Mouse (Mus musculus) embryo, embryonic 11 days (tissue): ENCODE data around the gene E2f6.
A peak's percentile ranks its signal among the peaks of the same experiment; 100 is the strongest.

Experiments
- DNase-seq: peaks from one replicate; pipeline ENCODE4 v3.0.0-alpha.2; 2015

Gene E2f6

DNA sequence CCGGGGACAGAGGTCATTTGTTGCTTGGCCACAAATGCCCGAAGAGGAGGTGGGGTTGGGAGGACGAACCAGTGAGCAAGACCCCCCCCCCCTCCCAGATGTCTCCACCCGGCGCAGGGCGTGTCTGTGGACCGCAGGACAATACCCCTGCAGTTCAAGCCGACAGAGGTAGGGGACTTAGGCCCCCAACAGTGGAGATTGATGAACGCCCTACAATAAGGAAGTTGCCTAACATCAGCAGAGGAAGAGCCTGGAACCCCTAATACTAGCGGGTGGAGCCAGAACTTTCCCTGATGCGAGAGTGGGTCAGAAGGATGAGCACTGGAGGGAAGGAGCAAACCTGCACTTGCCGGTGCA is 9.8 kb upstream of the E2f6 start:
- DNase-seq, result peak; percentile 75

DNA sequence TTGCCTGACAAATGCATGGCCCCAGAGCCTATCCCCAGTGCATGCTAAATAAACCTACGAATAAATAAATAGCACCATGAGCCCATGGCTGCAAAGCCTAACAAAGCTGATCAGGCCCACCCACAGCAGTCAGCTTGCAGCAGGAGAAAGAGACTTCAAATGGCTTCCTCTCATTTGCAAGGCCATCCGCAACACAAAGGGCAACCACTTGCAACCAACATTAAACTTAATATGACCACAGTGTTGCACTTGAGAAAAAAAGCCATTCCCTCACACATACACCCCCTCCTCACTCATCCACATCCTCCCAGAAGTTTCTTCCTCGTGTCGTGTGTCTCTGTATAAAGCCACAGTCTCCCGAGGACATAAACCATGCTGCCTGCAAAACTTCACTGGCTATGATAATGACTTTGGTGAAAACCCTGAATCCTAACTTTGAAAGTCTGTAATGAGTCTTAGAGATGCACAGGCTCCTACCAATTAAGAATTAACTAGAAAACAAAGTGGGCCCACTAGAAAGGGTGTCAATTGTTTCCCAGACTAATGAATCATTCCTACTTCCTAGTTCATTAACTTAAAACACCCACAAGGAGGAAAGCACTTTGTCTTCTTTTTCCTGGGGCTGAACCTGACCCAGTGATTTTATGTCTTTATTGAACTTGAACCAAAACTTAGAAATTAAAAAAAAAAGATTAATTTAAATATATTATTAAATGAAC is 7.4 kb upstream of the E2f6 start:
- DNase-seq, result peak; percentile 50

DNA sequence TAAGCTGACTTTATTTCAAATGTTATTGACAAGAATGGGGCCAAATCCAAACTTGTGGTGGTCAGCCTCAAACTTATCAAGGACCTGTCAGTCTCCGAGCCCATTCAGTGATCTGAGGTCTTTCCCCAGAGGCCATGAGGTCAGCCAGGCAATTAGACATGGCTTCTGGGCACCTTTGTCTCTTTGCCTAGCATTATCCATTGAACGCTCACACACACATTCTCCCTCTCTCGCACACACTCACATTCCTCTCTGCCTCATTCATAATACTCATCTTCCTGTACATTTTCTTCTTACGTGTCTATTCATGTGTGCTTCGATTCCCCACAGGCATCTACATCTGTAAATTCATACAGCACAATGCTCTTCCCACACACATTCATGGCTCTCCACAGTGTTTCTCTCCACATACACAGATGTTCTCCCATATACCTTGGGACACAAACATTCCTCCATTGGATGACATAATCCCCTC is 6.8 kb upstream of the E2f6 start:
- DNase-seq, result peak; percentile 74

DNA sequence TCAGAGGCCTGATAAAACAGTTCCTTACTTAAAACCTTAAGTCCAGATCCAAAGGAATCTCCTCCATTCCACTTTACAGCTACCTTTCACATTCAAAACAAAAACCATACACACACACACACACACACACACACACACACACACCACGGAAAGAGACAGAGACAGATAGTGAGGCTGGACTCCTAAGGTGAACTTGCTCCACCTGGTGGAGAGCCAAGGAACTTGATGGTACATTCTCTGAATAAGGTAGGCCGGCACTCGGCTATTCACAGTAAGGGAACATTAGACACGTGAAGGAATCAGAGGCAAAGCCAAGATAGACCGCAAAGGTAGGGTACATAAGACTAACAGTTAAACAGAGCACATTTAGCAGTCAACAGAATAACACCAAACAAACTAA is 5.3 kb upstream of the E2f6 start:
- peak; percentile 92 for DNase-seq

DNA sequence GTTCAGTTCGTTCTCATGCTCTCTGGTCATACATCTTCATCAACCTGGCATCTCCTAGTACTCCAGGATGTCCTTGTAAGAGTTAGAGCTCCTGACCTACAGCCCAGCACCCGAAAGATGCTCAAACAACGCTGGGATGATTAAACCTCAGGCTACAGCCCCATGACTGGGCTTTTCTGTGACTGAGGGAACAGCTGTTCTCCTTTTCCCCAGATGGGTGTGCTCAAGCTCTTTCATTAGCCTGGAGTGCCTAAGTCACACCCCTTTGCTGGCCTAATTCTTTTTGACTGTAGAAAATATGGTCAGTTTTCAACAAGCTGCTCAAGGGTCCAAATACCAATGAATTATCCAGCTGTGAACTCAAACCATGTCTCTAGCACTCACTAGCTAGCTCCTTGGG is 2.7 kb upstream of the E2f6 start:
- peak; percentile 75 for DNase-seq

DNA sequence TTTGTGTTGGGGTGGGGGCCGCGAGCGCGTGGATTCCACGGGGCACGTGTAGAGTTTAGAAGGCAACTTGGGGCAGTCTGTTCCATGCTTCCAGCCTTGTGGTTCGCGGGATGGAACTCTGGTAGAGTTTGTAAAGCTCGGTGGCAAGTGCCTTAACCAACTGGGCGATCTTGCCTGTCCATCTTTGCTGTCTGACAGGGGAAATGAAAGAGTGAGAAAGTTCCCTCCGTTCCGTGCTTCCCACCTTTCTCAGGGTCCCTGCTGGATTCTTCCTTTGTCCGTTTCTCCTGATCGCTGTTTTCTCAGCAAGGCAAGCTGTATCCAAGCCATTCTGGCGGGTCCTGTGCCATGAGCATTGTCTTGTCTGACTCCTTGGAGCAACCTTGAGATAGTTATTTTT is 714 bp downstream of the E2f6 start:
- DNase-seq, result peak; percentile 34

DNA sequence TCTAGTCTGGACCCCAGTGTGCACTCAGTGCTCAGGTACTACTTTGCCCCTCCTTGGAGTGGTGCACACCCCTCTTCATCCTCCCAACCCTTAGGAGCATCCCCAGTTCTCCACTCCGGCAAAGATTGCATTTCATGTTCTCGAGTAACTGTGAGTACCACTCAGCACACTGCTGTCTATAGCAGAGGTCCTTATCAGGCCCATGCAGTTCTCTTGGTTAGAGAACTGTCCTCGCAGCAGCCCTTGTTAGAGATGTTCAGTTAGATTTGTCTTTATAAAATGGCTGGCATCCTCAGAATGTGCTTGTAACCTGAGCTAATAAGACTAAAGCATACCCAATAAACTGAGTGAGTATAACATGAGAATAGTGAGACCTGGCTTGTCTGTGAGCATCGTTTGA is 6.4 kb downstream of the E2f6 start:
- no peak for DNase-seq

DNA sequence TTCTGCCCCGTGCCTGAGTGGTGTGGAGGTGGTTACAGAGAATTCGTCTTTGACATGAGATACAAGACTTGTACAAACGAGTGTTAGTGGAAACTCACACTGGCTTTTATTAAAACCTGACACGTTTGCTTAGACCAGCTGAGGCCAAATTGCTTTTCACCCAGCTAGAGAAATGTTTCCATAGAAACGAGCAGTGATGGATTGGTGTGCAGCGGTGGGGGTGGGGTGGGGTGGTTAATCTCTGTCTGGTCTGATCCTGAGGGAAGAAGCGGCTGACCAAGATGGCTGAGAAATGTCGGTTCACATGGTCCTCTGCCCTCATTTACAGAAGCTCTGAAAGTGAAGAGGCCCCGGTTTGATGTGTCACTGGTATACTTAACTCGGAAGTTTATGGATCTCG is 7.8 kb downstream of the E2f6 start:
- DNase-seq, result peak; percentile 63

DNA sequence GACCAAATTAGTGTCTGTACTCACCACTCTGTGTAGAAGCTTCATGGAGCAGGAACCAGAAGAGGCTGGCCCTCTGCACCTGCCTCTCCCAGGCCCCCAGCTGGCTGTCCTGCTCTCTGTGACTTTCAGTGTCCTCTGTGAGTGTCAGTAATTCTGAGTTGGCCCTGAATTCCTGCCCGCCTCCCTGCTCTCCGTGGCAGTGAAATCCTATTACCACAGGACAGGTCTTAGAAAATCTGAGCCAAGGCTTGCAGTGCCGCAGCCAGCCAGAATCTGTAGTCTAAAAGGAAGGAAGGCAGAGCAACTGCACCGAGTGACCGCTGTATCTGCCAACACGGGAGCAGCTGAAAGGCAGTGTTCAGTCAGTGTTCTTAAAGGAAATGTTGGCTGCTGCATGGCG is 10.0 kb downstream of the E2f6 start:
- no peak for DNase-seq

DNA sequence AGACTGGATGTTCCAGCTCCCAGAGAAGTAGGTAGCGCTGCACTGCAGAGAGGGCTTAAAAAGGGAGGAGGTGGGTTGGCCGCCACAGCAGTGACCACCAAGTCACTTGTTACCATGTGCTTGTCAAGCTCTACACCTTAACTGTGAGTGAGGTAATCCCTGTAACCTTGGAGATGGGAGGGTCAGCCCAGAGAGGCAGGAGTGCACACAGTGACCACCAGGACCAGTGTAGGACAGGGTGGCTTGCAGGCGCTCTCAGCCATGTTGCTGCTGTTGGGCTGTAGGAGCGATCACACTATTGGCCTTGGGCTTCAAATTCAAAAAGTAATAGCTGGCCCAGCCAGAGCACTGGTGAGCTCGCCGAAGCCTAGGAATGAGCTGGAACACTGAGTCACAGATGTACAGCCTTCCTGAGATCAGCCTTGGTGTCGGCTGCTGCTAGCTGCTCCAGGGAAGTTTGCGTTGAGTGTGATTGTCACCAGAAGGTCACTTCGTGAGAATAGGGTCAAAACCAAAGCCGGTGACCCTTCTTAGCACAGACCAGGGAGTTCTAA is 11.5 kb downstream of the E2f6 start:
- DNase-seq, result no peak

DNA sequence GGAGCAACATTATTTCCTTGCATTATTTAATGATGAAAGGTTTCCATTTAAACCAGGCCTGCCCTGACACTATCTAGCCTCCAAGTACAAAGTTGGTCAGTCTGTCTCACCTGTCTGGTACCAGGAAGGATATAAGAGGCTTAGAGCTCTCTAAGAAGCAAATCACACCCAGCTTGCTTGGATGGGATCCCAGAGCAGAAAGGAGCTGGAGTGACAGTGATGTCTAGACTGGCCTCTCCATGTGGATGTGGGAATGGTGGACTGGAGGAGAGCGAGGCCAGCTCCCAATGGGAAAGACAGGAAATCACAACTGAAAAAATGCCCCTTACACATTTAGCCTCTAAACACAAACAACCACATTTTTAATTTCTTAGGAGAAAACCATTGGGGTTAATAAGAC is 12.9 kb downstream of the E2f6 start:
- DNase-seq, result no peak

DNA sequence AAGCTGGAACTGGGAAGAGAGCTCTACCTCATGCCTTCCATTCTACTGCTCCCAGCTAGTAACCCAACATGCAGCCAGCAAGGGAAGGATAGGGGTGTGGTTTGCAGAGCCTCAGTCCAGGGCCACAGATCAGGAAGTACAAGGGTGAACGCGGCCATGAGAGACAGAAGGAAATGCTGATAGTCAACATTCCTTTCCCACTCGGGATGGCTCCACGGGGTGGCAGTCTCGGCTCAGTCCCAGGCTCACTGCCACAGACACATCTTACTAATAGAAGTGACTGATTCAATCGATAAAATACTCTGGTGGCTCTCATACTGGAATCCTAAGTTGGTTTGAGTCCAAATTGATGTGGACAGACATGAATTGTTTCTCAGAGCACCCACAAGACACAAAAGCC is 17.7 kb downstream of the E2f6 start:
- no peak for DNase-seq

DNA sequence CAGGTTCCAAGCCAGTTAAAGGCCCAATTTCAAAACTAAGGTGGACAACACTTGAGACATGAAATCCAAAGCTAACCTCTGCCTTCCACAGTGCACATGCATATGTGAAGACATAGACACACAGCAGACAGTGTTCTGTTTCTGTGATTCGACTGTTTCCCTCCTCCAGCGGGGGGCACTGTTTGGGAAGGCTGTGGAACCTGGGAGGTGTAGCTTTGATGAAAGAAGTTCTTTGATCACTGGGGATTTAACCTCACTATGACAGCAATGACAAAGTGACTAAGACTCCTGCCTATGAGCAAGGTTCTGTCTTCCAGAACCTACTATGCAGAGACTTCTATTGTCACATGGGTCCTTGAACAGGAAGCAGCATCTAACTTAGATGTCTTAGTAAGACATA is 19.0 kb downstream of the E2f6 start:
- DNase-seq, result no peak

DNA sequence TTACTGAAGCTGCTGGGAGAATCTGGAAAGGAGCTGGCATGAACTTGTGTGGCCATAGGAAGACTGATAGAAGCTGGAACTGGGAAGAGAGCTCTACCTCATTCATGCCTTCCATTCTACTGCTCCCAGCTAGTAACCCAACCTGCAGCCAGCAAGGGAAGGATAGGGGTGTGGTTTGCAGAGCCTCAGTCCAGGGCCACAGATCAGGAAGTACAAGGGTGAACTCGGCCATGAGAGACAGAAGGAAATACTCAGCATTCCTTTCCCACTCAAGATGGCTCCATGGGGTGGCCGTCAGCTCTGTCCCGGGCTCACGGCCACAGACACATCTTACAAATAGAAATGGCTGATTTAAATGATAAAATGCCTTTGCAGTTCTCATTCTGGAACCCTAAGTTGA is 20.3 kb downstream of the E2f6 start:
- no peak for DNase-seq

DNA sequence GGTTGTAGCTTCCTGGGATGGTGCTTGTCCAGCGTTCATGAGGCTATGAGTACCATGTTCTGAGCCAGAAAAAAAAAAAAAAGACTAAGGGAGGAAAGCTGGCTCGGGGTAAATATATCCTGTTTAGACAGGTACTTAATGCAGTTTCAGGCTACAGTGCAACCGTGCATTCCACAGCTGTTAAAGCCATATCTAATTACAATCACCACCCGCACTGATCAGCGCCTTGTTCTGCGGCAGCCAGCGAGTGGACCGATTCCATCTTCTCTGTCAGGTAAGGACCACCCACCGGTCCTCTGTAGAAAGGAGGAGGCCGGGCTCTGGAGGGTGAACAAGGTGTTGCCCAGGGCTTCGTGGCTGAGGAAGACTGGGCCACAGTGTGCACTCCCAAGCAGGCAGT is 23.9 kb downstream of the E2f6 start:
- DNase-seq, result no peak

DNA sequence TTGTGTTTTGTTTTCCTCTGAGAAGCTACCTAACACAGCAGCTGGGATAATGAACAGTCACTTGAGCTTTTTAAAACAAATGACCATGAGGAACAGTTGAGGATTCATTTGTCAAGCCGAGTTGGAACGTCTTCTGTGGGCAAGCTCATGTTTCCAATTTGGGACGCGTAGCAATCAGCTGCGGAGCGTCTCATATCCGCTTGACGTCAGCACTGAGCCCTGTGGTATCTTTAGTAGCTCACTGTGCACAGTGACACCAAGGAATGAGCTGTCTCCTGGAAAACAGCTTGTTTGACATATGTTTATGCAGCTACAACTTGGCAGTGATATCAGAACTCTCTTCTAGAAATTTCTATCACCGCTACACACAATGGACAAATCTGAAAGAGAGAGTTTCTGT is 25.4 kb downstream of the E2f6 start:
- DNase-seq, result peak; percentile 39

DNA sequence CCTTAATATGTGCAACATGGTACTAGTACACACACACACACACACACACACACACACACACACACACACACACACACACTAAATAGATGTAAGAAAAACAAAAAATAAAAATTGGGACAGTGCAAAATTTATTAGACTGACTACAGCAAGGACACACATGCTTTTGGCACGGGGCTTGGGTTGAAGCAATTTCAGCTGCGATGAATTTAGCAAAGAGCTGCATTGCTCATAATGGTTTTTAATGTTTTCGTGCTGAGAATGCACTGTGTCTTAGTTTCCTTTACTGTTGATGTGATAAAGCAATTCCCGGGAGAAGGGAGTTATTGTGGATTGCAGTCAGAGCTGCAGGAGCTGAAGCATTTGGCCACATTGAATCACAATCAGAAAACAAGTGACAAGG is 27.0 kb downstream of the E2f6 start:
- no peak for DNase-seq

DNA sequence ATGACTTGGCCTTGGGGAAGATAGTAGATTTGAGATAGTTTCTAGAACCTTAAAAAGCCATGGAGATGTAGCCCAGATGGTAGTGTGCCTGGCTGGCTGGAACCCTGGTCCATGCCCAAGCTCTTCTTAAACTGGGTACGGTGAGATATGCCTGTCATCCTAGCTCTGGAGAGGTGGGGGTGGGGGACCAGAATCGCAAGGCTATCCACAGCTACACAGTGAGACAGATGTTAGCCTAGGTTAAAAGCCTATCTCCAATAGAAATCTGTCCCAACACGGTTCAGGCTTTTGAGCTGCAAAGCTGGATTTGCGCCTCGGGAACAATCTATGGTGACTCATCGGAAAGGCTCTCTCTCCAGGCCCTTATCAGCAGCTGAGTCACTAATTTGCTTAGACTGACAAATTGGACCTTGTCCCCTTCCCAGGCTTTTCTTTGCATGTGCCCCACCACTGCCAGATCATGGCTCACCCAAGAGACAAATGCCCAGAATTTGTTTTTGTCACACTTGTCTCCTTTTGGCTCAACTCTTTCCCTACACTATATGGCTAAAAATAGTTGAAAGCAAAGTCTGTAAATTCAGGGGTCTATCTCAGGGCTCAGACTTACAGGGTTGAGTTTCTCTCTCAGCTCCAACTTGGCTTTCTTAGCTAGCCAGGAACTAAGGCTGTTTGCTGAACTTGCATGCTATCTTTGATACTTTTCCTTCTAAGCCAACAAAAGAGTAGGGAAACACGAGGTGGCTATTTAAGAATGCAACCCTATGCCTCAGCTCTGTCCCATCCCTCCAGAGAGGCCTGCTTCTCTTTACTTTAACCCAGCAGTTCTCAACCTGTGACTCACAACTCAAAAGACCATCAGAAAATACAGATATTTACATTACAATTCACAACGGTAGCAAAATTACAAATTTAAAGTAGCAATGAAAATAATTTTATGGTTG is 30.3 kb downstream of the E2f6 start:
- no peak for DNase-seq

DNA sequence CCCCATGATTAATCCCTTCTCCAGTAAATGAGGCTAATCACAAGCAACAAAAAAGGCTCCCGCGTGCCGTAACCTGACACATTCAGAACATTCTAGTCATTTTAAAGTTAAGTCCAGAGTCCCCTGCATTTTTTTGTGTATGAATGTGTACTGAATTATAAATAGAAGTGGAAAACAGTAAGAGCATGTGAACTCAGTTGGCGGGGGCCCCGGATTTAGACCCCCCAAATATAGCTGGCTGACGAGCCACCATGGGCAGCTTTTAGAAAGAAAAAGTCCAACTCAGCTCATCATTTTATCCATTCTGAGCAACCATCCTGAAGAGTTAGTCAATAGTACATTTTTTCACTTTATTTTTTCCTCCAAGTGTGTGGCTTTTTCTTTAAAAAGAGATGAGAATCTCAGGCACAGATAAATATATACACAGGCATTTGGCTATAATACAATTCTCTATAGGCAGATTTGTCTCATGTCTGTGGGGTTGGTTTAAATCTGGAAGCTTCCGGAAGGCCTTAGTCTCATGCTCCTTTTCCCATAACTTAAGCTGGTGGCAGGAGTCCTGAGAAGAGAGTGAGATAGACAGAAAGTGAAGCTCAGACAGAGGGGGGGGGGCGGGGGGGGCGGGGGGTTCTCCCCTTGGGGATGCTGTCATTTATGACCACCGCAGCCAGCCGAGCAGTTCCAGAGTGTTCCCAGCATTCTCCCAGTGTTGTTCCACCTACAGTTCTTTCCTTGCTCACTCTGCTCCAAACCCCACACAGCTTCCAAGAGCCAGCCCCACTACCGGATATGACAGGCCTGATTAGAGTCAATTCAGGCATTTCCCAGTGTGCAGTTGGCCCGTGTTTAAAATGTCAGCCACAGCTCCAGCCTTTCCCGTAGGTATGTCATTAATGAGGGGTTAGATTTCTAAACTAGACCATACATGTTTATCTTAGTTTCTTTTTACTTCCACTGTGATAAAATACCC is 34.1 kb downstream of the E2f6 start:
- DNase-seq, result peak; percentile 55

DNA sequence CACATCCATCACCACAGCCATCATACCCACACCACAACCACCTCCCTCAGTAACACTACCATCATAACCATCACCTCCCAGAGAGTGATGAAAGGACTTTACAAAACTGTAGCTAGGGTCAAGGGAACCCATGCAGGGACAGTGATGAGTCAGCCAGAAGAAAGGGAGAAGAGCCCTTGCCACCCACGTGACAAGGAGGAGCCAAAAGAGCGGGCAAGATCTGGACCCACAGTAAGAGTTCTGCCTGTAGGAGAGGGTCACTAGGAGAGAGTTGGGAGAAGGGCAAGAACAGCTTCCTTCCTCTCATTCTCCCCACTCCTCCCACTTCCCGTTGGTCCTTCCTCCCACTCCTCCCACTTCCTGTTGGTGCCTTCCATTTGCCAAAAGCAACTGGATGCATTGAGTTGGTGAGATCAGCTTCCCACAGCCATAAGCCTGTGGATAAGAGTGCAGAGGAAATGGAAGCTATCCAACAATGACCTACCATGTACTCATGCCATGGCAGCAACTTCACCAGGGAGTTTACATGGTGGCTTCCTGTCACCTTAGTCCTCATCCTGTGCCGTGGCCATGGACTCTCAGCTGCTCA is 36.5 kb downstream of the E2f6 start:
- no peak for DNase-seq

DNA sequence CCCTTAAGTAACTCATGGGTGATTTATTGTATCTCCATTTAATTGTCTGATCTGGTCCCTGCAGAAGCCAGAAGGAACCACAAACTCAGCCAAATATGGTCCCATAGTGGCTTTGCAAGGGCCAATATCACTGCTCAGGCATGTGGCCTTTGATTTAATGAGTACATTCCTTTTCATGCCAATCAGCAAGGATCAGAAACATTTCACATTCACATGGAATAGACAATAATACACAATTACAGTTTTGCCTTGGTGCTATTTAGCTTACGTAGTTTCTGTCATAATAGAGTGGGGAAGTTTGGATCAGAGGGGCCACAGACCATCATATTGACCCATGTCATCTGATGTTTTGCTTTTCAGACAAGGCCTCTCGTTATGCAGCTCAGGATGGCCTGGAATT is 37.7 kb downstream of the E2f6 start:
- no peak for DNase-seq

DNA sequence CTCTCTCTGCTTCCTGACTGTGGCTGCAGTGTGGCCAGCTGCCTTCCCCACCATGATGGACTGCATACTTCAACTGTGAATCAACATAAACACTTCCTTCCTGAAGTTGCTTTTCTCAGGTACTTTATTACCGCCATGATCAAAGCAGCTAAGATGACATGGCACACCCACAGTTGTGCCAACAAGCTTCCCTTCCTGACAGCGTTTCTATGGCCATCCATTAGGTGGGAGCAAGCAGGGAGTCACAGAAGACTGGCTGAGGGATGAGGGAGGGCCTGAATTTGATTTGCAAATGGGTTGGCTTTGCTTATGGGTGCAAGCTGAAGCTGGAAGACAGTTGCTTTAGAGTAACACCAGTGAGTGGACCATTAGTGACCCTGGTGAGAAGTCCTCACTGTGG is 39.1 kb downstream of the E2f6 start:
- no peak for DNase-seq
